Mouse (Mus musculus): ENCODE data around the gene Nuak2.

GRCm38 (mm10) chr1:132289965-132290364 lies 26.0 kb upstream of the Nuak2 start:
- no peak for TF ChIP-seq POLR2A (IDR thresholded peaks at IDR 0.05; ENCODE audit: low read depth, low read length)
- TF ChIP-seq CTCF (IDR thresholded peaks at IDR 0.05; ENCODE audit: extremely low read depth, insufficient read length, insufficient replicate concordance, low read depth, low read length) = no peak
